Mouse (Mus musculus) kidney, embryonic 14.5 days (tissue): ENCODE measurements around the gene Olfr645. TPM values are rescaled to one million over a fixed set of nuclear protein-coding genes. Genes with fewer than 3 reads are reported as not detected.

ENCODE experiments used
- ATAC-seq: fragments of 200-750 bp; cut with Nextera tagmentation; 2 replicates; pipeline ENCODE4 v1.8.0; 2017; ENCODE audit warnings: moderate number of reproducible peaks, mild to moderate bottlenecking, moderate TSS enrichment, moderate library complexity; ENCODE audit not compliant: low FRiP score, low TSS enrichment
- H3K27ac ChIP-seq: fragments of 300-500 bp; sonication (generic); 2 replicates; pipeline ENCODE4 v1.5.1; 2014; ENCODE audit warnings: low read depth, mild to moderate bottlenecking, low read length, moderate library complexity, mixed read lengths
- H3K27me3 ChIP-seq: fragments of 300-500 bp; sonication (generic); 2 replicates; pipeline ENCODE4 v1.6.1; 2014; ENCODE audit warnings: mild to moderate bottlenecking, low read length; ENCODE audit not compliant: control insufficient read depth, insufficient read depth
- H3K36me3 ChIP-seq: fragments of 300-500 bp; sonication (generic); 2 replicates; pipeline ENCODE4 v1.6.1; 2014; ENCODE audit warnings: low read length, mixed read lengths; ENCODE audit not compliant: control insufficient read depth, insufficient read depth
- H3K4me1 ChIP-seq: fragments of 300-500 bp; sonication (generic); 2 replicates; pipeline ENCODE4 v1.6.1; 2014; ENCODE audit warnings: low read length, mixed read lengths; ENCODE audit not compliant: control insufficient read depth, insufficient read depth
- H3K4me2 ChIP-seq: fragments of 300-500 bp; sonication (generic); replicated peaks from 2 replicates; pipeline ENCODE4 v1.6.1; 2014; ENCODE audit warnings: low read depth, mild to moderate bottlenecking, low read length
- H3K4me3 ChIP-seq: fragments of 300-500 bp; sonication (generic); 2 replicates; pipeline ENCODE4 v1.5.1; 2014; ENCODE audit warnings: mild to moderate bottlenecking, low read length
- H3K9ac ChIP-seq: fragments of 300-500 bp; sonication (generic); 2 replicates; pipeline ENCODE4 v1.6.1; 2014; ENCODE audit warnings: low read depth, mild to moderate bottlenecking, low read length, moderate library complexity
- H3K9me3 ChIP-seq: fragments of 300-500 bp; sonication (generic); 2 replicates; pipeline ENCODE4 v1.6.1; 2016; ENCODE audit warnings: low read length; ENCODE audit not compliant: control insufficient read depth
- WGBS: fragments of 180-500 bp; shearing (Covaris S2); extraction: QIAGEN DNeasy Blood & Tissue Kit; methylation state at CpG from one replicate; pipeline ENCODE4 v1.1.7; 2014; 5-methylcytosine and 5-hydroxymethylcytosine counted together
- polyA plus RNA-seq: library from polyadenylated mRNA; unstranded; fragments of >200 nt; fragmentation: Nextera tagmentation; extraction: Ambion mirVana; gene quantifications from 2 replicates; pipeline ENCODE4 v1.2.1, GENCODE M21; 2014

The Olfr645 gene
- polyA plus RNA-seq, 1 experiment from 2014 or later, result not detected

DNA sequence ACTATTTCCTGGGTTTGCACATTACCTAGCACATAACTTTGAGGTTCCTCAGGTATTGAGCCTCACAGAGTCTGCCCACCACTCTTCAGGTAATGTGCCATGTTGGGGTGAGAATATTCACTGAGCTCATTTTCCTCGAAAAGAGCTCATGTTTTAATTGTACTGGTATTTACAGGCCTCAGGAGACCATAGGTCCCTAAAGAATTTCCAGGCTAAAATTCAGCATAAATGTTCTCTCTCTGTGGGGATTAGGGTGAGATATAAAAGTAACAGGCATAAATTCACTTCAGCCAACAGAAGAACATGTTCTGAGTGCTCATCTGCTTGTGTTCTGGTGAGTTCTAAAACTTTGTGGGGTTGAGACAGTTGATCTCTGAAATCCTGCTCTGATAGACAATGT is 50.1 kb downstream of the Olfr645 start, which contains the start of gene Olfr641:
TSS of gene Olfr641 (plus strand) at position 301 of the 400 bp plus-strand sequence.
- WGBS, result 73% methylated on average over 1 of the region's 1 CpGs
- H3K36me3 ChIP-seq, result no peaks in the 10 kb centered on the region
- H3K9ac ChIP-seq, result no peak within 1 kb of the TSS
- no peak within 1 kb of the TSS for H3K27ac ChIP-seq
- ATAC-seq, result no peak
- H3K9me3 ChIP-seq, result no peaks in the 10 kb centered on the region
- no peak within 1 kb of the TSS for H3K4me3 ChIP-seq
- H3K4me2 ChIP-seq, result no peak within 1 kb of the TSS
- H3K27me3 ChIP-seq, result no peaks in the 10 kb centered on the region
- H3K4me1 ChIP-seq, result no peaks in the 10 kb centered on the region

Other genes starting within 250 kb of the Olfr645 start
- gene Hbb-bh2, start 244.9 kb downstream of the Olfr645 start, polyA plus RNA-seq, result not detected in 2 replicates
- gene Hbb-bh1, start 242.3 kb downstream of the Olfr645 start, polyA plus RNA-seq, result 2.8 and 6.5 TPM in 2 replicates
- gene Hbb-y, start 232.2 kb downstream of the Olfr645 start, polyA plus RNA-seq, result 578 and 855 TPM in 2 replicates
- not detected in 2 replicates for gene Olfr66, start 199.2 kb downstream of the Olfr645 start, polyA plus RNA-seq
- not detected in 2 replicates for gene Olfr64, start 191.0 kb downstream of the Olfr645 start, polyA plus RNA-seq
- not detected in 2 replicates for gene Olfr65, start 182.0 kb downstream of the Olfr645 start, polyA plus RNA-seq
- gene Olfr631, start 156.6 kb downstream of the Olfr645 start, polyA plus RNA-seq, result not detected in 2 replicates
- gene Olfr632, start 151.1 kb downstream of the Olfr645 start, polyA plus RNA-seq, result not detected in 2 replicates
- not detected in 2 replicates for gene Olfr633, start 141.0 kb downstream of the Olfr645 start, polyA plus RNA-seq
- 0.03 TPM in 1 of 2 replicates, not detected in the other for gene Olfr635, start 114.3 kb downstream of the Olfr645 start, polyA plus RNA-seq
- gene Olfr638, start 86.7 kb downstream of the Olfr645 start, polyA plus RNA-seq, result not detected in 2 replicates
- gene Olfr639, start 68.2 kb downstream of the Olfr645 start, polyA plus RNA-seq, result 0.03 TPM in 1 of 2 replicates, not detected in the other
- gene Olfr640, start 59.9 kb downstream of the Olfr645 start, polyA plus RNA-seq, result not detected in 2 replicates
- gene Olfr641, start 50.0 kb downstream of the Olfr645 start, polyA plus RNA-seq, result not detected in 2 replicates
- gene Olfr642, start 32.8 kb downstream of the Olfr645 start, polyA plus RNA-seq, result not detected in 2 replicates
- not detected in 2 replicates for gene 4930516K23Rik, start 24.0 kb downstream of the Olfr645 start, polyA plus RNA-seq
- gene Olfr644, start 13.6 kb downstream of the Olfr645 start, polyA plus RNA-seq, result not detected in 2 replicates
- not detected in 2 replicates for gene Olfr646, start 19.4 kb upstream of the Olfr645 start, polyA plus RNA-seq
- gene Ubqln5, start 44.4 kb upstream of the Olfr645 start, polyA plus RNA-seq, result not detected in 2 replicates
- gene Olfr643, start 51.9 kb upstream of the Olfr645 start, polyA plus RNA-seq, result not detected in 2 replicates
- gene Ubqln3, start 57.8 kb upstream of the Olfr645 start, polyA plus RNA-seq, result not detected in 2 replicates
- gene Ubqlnl, start 65.1 kb upstream of the Olfr645 start, polyA plus RNA-seq, result not detected in 2 replicates
- not detected in 2 replicates for gene Olfm5, start 79.4 kb upstream of the Olfr645 start, polyA plus RNA-seq
- 0.12 and 0.14 TPM in 2 replicates for gene Olfr648, start 97.9 kb upstream of the Olfr645 start, polyA plus RNA-seq
- not detected in 2 replicates for gene Olfr649, start 110.5 kb upstream of the Olfr645 start, polyA plus RNA-seq
- 1.3 and 2.5 TPM in 2 replicates for gene Trim6, start 133.3 kb upstream of the Olfr645 start, polyA plus RNA-seq
- gene Trim34a, start 159.0 kb upstream of the Olfr645 start, polyA plus RNA-seq, result 1.4 and 1.5 TPM in 2 replicates
- 0.20 and 0.30 TPM in 2 replicates for gene Trim5, start 202.6 kb upstream of the Olfr645 start, polyA plus RNA-seq
- 4.5 and 6.3 TPM in 2 replicates for gene Trim12a, start 230.0 kb upstream of the Olfr645 start, polyA plus RNA-seq
- 0.40 and 0.50 TPM in 2 replicates for gene Trim34b, start 244.0 kb upstream of the Olfr645 start, polyA plus RNA-seq